Mouse (Mus musculus) brain, embryonic 14.5 days (tissue): ENCODE data around the gene Gm36245. TPM values are rescaled to one million over a fixed set of nuclear protein-coding genes. Genes with fewer than 3 reads are reported as not detected.
A peak's percentile ranks its signal among the peaks of the same experiment; 100 is the strongest.
"Not testable (repeated sequence)": the region's sequence is repeated elsewhere in the genome, so short reads cannot be mapped to it uniquely, and the experiment has no call there.

ENCODE experiments used
- DNase-seq: peaks from one replicate; pipeline ENCODE4 v3.0.0-alpha.2; 2011; ENCODE audit warnings: low read depth
- CTCF ChIP-seq: fragments of 200-500 bp; IDR thresholded peaks from 2 replicates; pipeline ENCODE4 v1.5.1; 2012; ENCODE audit warnings: inconsistent platforms, mild to moderate bottlenecking, moderate library complexity, borderline replicate concordance; ENCODE audit not compliant: insufficient read depth, insufficient read length; ENCODE audit errors: extremely low read depth
- POLR2A ChIP-seq: fragments of 200-500 bp; IDR thresholded peaks from 2 replicates; pipeline ENCODE4 v1.6.1; 2012; ENCODE audit warnings: mild to moderate bottlenecking, inconsistent platforms, borderline replicate concordance; ENCODE audit not compliant: poor library complexity, insufficient read depth, insufficient read length, severe bottlenecking; ENCODE audit errors: extremely low read depth
- polyA plus RNA-seq: library from polyadenylated mRNA; depleted of rRNA; stranded (reverse); fragments of >200 nt; gene quantifications from 2 replicates; pipeline ENCODE4 v1.2.3, GENCODE M21; 2012; rRNA removed

The Gm36245 gene
- polyA plus RNA-seq, 1 experiment: not detected

- no peak for DNase-seq
Observed at GRCm38 (mm10) chr15:77624710-77625109, 25.7 kb downstream of the Gm36245 start.

GRCm38 (mm10) chr15:77626471-77626870, 27.4 kb downstream of the Gm36245 start:
- DNase-seq: not testable (repeated sequence)

More at GRCm38 (mm10) chr15:77624710-77625109, 25.7 kb downstream of the Gm36245 start:
- no peak for TF ChIP-seq POLR2A
- TF ChIP-seq CTCF: no peak

GRCm38 (mm10) chr15:77628647-77629046, 29.6 kb downstream of the Gm36245 start:
- peak; percentile 1 for DNase-seq

DNA sequence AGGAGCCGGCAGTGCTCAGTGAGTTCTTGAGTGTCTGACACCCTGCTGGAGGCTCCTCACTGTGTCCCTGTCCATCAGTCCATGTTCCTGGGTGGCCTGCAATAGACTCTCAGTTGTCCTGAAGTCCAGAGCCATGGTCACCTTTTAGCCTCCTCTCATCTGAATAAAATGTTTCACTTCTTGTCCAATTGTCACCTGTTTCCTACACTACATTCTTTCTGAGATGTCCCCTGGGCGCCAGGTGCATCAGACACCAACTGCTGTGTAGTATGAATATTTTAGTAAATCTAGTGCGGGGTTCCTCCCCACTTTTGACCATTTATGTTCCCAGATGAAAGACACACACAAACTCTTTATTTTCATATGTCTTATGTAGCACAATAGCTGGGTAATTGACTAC, 30.8 kb downstream of the Gm36245 start:
- DNase-seq: not testable (repeated sequence)

DNA sequence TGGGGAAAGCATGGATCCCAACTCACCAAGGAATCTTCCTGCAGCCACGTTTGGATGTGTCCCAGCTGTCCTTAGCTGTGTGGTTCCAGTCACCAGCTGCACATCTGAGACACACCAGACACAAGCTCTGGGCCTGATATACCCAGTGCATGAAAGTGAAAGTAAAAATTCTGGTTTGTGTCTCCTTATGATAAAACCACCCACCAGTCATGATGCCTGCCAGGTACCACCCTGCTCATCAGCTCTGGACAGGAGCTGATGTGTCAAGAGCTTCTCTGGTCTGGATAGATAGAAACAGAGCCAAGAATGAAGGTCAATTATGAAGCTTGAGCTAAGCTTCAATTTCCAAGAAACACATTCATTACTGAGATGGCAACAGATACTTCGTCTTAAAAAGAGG, 44.1 kb downstream of the Gm36245 start, which contains the start of gene Apol11b:
Gene Apol11b, minus strand, starts transcription at position 111 of the 400 bp plus-strand sequence.
- not testable (repeated sequence) for DNase-seq

GRCm38 (mm10) chr15:77651143-77651542, 52.1 kb downstream of the Gm36245 start:
- DNase-seq: not testable (repeated sequence)

Other genes starting within 250 kb of the Gm36245 start
- gene Apol7a, start 200.1 kb upstream of the Gm36245 start, polyA plus RNA-seq: not detected in 2 replicates
- 0.23 TPM in 1 of 2 replicates, not detected in the other for gene Apol9a, start 188.1 kb upstream of the Gm36245 start, polyA plus RNA-seq
- not detected in 2 replicates for gene Apol7b, start 151.8 kb upstream of the Gm36245 start, polyA plus RNA-seq
- not detected in 2 replicates for gene Apol10a, start 122.2 kb upstream of the Gm36245 start, polyA plus RNA-seq
- not detected in 2 replicates for gene Apol11a, start 91.0 kb upstream of the Gm36245 start, polyA plus RNA-seq
- gene Apol7c, start 65.9 kb upstream of the Gm36245 start, polyA plus RNA-seq: not detected in 2 replicates
- gene 1700025B11Rik, start 37.4 kb upstream of the Gm36245 start, polyA plus RNA-seq: not detected in 2 replicates
- gene Apol10b, start 3.1 kb upstream of the Gm36245 start, polyA plus RNA-seq: 0.14 TPM in 1 of 2 replicates, not detected in the other
- gene Apol11b, start 44.0 kb downstream of the Gm36245 start, polyA plus RNA-seq: not detected in 2 replicates
- gene Apol7e, start 99.6 kb downstream of the Gm36245 start, polyA plus RNA-seq: 0.04 TPM in 1 of 2 replicates, not detected in the other
- gene Apol9b, start 129.8 kb downstream of the Gm36245 start, polyA plus RNA-seq: 0.06 TPM in 1 of 2 replicates, not detected in the other
- gene Apol8, start 157.7 kb downstream of the Gm36245 start, polyA plus RNA-seq: 0.30 and 0.37 TPM in 2 replicates
- 12.1 and 29.9 TPM in 2 replicates for gene Myh9, start 242.9 kb downstream of the Gm36245 start, polyA plus RNA-seq